In the genomic region with DNA sequence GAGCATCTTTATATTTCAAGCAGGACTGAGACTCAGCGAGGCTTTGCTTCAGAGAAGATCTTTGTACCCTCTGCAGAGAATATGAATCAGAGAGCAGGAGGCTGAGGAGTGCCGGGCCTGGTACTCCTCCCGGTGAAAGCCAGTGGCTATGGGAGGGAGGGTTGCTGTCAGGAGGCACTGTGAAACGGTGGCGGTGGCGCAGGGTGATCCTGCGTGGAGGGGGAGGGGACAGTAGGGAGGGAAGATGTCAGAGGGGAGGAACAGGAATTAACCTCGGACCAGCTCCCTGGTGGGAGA, we compare ENCODE assay signal across 8 mouse cellular contexts. TPM values are rescaled to one million over a fixed set of nuclear protein-coding genes. Genes with fewer than 3 reads are reported as not detected.
A peak's percentile ranks its signal among the peaks of the same experiment; 100 is the strongest.
DNase-seq lines count a peak whose midpoint lies in the region; ATAC-seq and TF ChIP-seq lines count a peak whose summit lies in the region.

No protein-coding gene starts in this region.

- peak; percentile 29; the same call in 1 of the 2 replicates for ATAC-seq in kidney, embryonic 16.5 days (ENCODE audit: low FRiP score, low TSS enrichment)
- no peak; the same call in 1 of the 2 replicates for ATAC-seq in forebrain, embryonic 13.5 days
- peak; percentile 6; the same call in 1 of the 2 replicates for ATAC-seq in intestine, postnatal 0 days
- ATAC-seq in neural tube, embryonic 15.5 days (ENCODE audit: low FRiP score), result no peak; the same call in 1 of the 2 replicates
- no peak for ATAC-seq in megakaryocyte, adult 5-6 weeks (ENCODE audit: poor library complexity, severe bottlenecking)

- 23% methylated on average over 8 of the region's 8 CpGs for WGBS in kidney, embryonic 16.5 days
- WGBS in forebrain, embryonic 13.5 days, result 18% methylated on average over 8 of the region's 8 CpGs
- WGBS in intestine, postnatal 0 days, result 11% methylated on average over 8 of the region's 8 CpGs
- whole genome bisulfite sequencing in neural tube, embryonic 15.5 days, result 23% methylated on average over 8 of the region's 8 CpGs

- H3K4me3 ChIP-seq in kidney, embryonic 16.5 days (ENCODE audit: low read length), result no peak overlapping the region
- no peak overlapping the region for H3K4me3 ChIP-seq in forebrain, embryonic 13.5 days
- no peak overlapping the region for H3K4me3 ChIP-seq in intestine, postnatal 0 days (ENCODE audit: low read depth, low read length)
- H3K4me3 ChIP-seq in neural tube, embryonic 15.5 days (replicated peaks), result peak overlapping the region; percentile 25; the same call in 1 of the 2 replicates

- no peak overlapping the region for H3K4me2 ChIP-seq in kidney, embryonic 16.5 days (replicated peaks; ENCODE audit: low read depth, low read length)
- H3K4me2 ChIP-seq in forebrain, embryonic 13.5 days, result peak overlapping the region; percentile 43; the same call in 1 of the 2 replicates
- peak overlapping the region; percentile 22; the same call in 1 of the 2 replicates for H3K4me2 ChIP-seq in intestine, postnatal 0 days (replicated peaks; ENCODE audit: low read depth)
- peak overlapping the region; percentile 50 for H3K4me2 ChIP-seq in neural tube, embryonic 15.5 days

- H3K27ac ChIP-seq in kidney, embryonic 16.5 days (ENCODE audit: low read length), result no peak overlapping the region
- H3K27ac ChIP-seq in forebrain, embryonic 13.5 days, result no peak overlapping the region
- no peak overlapping the region for H3K27ac ChIP-seq in intestine, postnatal 0 days (ENCODE audit: low read depth, low read length)
- H3K27ac ChIP-seq in neural tube, embryonic 15.5 days (replicated peaks), result no peak overlapping the region

- no peak for TF ChIP-seq CTCF in intestine, postnatal 0 days (IDR thresholded peaks at IDR 0.05; ENCODE audit: low read depth)

- no peak overlapping the region for H3K9ac ChIP-seq in kidney, embryonic 16.5 days (replicated peaks; ENCODE audit: low read length)
- peak overlapping the region; percentile 21; the same call in 1 of the 2 replicates for H3K9ac ChIP-seq in forebrain, embryonic 13.5 days
- no peak overlapping the region for H3K9ac ChIP-seq in intestine, postnatal 0 days (ENCODE audit: low read depth, low read length)
- H3K9ac ChIP-seq in neural tube, embryonic 15.5 days (replicated peaks), result no peak overlapping the region

- peaks cover 15% of the 10 kb centered on the region for H3K4me1 ChIP-seq in kidney, embryonic 16.5 days (ENCODE audit: insufficient read depth, low read length)
- H3K4me1 ChIP-seq in forebrain, embryonic 13.5 days, result no peaks in the 10 kb centered on the region; the same call in 1 of the 2 replicates
- no peaks in the 10 kb centered on the region for H3K4me1 ChIP-seq in intestine, postnatal 0 days (replicated peaks; ENCODE audit: control insufficient read depth, insufficient read depth, low read length)
- H3K4me1 ChIP-seq in neural tube, embryonic 15.5 days, result peaks cover 11% of the 10 kb centered on the region

- H3K36me3 ChIP-seq in kidney, embryonic 16.5 days (ENCODE audit: insufficient read depth, low read length), result no peaks in the 10 kb centered on the region
- no peaks in the 10 kb centered on the region for H3K36me3 ChIP-seq in forebrain, embryonic 13.5 days (ENCODE audit: poor library complexity, severe bottlenecking)
- H3K36me3 ChIP-seq in intestine, postnatal 0 days (ENCODE audit: control insufficient read depth, insufficient read depth), result no peaks in the 10 kb centered on the region
- H3K36me3 ChIP-seq in neural tube, embryonic 15.5 days, result no peaks in the 10 kb centered on the region

- no peak for DNase-seq in kidney, postnatal 25 days
- DNase-seq in thymus, postnatal 36 days, result no peak
- DNase-seq in embryo, embryonic 9.5 days (ENCODE audit: extremely low spot score), result no peak

- H3K9me3 ChIP-seq in kidney, embryonic 16.5 days (ENCODE audit: low read length), result no peaks in the 10 kb centered on the region
- H3K9me3 ChIP-seq in forebrain, embryonic 13.5 days (replicated peaks), result no peaks in the 10 kb centered on the region
- no peaks in the 10 kb centered on the region for H3K9me3 ChIP-seq in intestine, postnatal 0 days (ENCODE audit: control insufficient read depth)
- no peaks in the 10 kb centered on the region for H3K9me3 ChIP-seq in neural tube, embryonic 15.5 days (replicated peaks)

- H3K27me3 ChIP-seq in kidney, embryonic 16.5 days (ENCODE audit: insufficient read depth, low read length), result peaks cover 11% of the 10 kb centered on the region; the same call in 1 of the 2 replicates
- H3K27me3 ChIP-seq in forebrain, embryonic 13.5 days, result peaks cover 30% of the 10 kb centered on the region
- 0 out of 2 replicates have a peak, but pooled peaks cover 5% of the 10 kb centered on the region for H3K27me3 ChIP-seq in intestine, postnatal 0 days (replicated peaks; ENCODE audit: control insufficient read depth, insufficient read depth, low read length)
- 0 out of 2 replicates have a peak, but pooled peaks cover 6% of the 10 kb centered on the region for H3K27me3 ChIP-seq in neural tube, embryonic 15.5 days (replicated peaks)

RNA-seq across cellular contexts. Expression of a gene that starts 12.7 kb away (rescaled TPM):
- 15.7 and 17.5 TPM in 2 replicates for polyA plus RNA-seq in kidney, embryonic 16.5 days (2015; fragmentation: Nextera tagmentation; extraction: Ambion mirVana)
- 11.0 and 13.1 TPM in 2 replicates for polyA plus RNA-seq in forebrain, embryonic 13.5 days (2015; fragmentation: Nextera tagmentation; extraction: Ambion mirVana)
- 12.7 and 13.4 TPM in 2 replicates for polyA plus RNA-seq in intestine, postnatal 0 days (2015; fragmentation: Nextera tagmentation; extraction: Ambion mirVana)
- 34.7 and 43.3 TPM in 2 replicates for polyA plus RNA-seq in neural tube, embryonic 15.5 days (2015; fragmentation: Nextera tagmentation; extraction: Ambion mirVana)
- 0.41 and 1.2 TPM in 2 replicates for total RNA-seq in megakaryocyte, adult 5-6 weeks (2015)
- total RNA-seq in megakaryocyte, adult 5-6 weeks (2017), result 0.20 and 0.22 TPM in 2 replicates

RNA-seq across cellular contexts. Expression of a gene that starts 28.9 kb away (rescaled TPM):
- polyA plus RNA-seq in kidney, embryonic 16.5 days (2015; fragmentation: Nextera tagmentation; extraction: Ambion mirVana), result 6.4 and 7.0 TPM in 2 replicates
- polyA plus RNA-seq in forebrain, embryonic 13.5 days (2015; fragmentation: Nextera tagmentation; extraction: Ambion mirVana), result 2.1 and 2.4 TPM in 2 replicates
- polyA plus RNA-seq in intestine, postnatal 0 days (2015; fragmentation: Nextera tagmentation; extraction: Ambion mirVana), result 8.1 and 8.3 TPM in 2 replicates
- polyA plus RNA-seq in neural tube, embryonic 15.5 days (2015; fragmentation: Nextera tagmentation; extraction: Ambion mirVana), result 1.8 and 2.4 TPM in 2 replicates
- total RNA-seq in megakaryocyte, adult 5-6 weeks (2015), result 6.4 and 9.0 TPM in 2 replicates
- 3.9 and 4.7 TPM in 2 replicates for total RNA-seq in megakaryocyte, adult 5-6 weeks (2017)

RNA-seq across cellular contexts. Expression of a gene that starts 32.8 kb away (rescaled TPM):
- 49.5 TPM in 2 replicates for polyA plus RNA-seq in kidney, embryonic 16.5 days (2015; fragmentation: Nextera tagmentation; extraction: Ambion mirVana)
- 46.4 and 50.3 TPM in 2 replicates for polyA plus RNA-seq in forebrain, embryonic 13.5 days (2015; fragmentation: Nextera tagmentation; extraction: Ambion mirVana)
- polyA plus RNA-seq in intestine, postnatal 0 days (2015; fragmentation: Nextera tagmentation; extraction: Ambion mirVana), result 121 and 125 TPM in 2 replicates
- polyA plus RNA-seq in neural tube, embryonic 15.5 days (2015; fragmentation: Nextera tagmentation; extraction: Ambion mirVana), result 70.5 and 120 TPM in 2 replicates
- total RNA-seq in megakaryocyte, adult 5-6 weeks (2015), result 112 and 121 TPM in 2 replicates
- total RNA-seq in megakaryocyte, adult 5-6 weeks (2017), result 112 and 118 TPM in 2 replicates

RNA-seq across cellular contexts. Expression of a gene that starts 52.9 kb away (rescaled TPM):
- 7.3 and 7.4 TPM in 2 replicates for polyA plus RNA-seq in kidney, embryonic 16.5 days (2015; fragmentation: Nextera tagmentation; extraction: Ambion mirVana)
- polyA plus RNA-seq in forebrain, embryonic 13.5 days (2015; fragmentation: Nextera tagmentation; extraction: Ambion mirVana), result 2.9 and 3.8 TPM in 2 replicates
- polyA plus RNA-seq in intestine, postnatal 0 days (2015; fragmentation: Nextera tagmentation; extraction: Ambion mirVana), result 6.7 and 6.9 TPM in 2 replicates
- 8.4 and 42.0 TPM in 2 replicates for polyA plus RNA-seq in neural tube, embryonic 15.5 days (2015; fragmentation: Nextera tagmentation; extraction: Ambion mirVana)
- total RNA-seq in megakaryocyte, adult 5-6 weeks (2015), result 532 and 545 TPM in 2 replicates
- 316 and 364 TPM in 2 replicates for total RNA-seq in megakaryocyte, adult 5-6 weeks (2017)

Comparison
In these comparisons a context has a peak if more than half of its experiments do, and no peak if none do; other contexts are left out.
1. ATAC-seq: peak in kidney, embryonic 16.5 days (single experiment) and intestine, postnatal 0 days (single experiment); none in forebrain, embryonic 13.5 days (single experiment), neural tube, embryonic 15.5 days (single experiment) and megakaryocyte, adult 5-6 weeks (single experiment).